Mouse (Mus musculus): ENCODE measurements around the gene Usp19. TPM values are rescaled to one million over a fixed set of nuclear protein-coding genes. Genes with fewer than 3 reads are reported as not detected.
A peak's percentile ranks its signal among the peaks of the same experiment; 100 is the strongest.

Usp19 gene
- 70.6 and 197 TPM in 2 replicates for total RNA-seq (2014; fragmentation: Nextera tagmentation)
- 41.3 and 44.7 TPM in 2 replicates for total RNA-seq (2017)
- polyA plus RNA-seq (2012): 87.7 and 102 TPM in 2 replicates

DNA sequence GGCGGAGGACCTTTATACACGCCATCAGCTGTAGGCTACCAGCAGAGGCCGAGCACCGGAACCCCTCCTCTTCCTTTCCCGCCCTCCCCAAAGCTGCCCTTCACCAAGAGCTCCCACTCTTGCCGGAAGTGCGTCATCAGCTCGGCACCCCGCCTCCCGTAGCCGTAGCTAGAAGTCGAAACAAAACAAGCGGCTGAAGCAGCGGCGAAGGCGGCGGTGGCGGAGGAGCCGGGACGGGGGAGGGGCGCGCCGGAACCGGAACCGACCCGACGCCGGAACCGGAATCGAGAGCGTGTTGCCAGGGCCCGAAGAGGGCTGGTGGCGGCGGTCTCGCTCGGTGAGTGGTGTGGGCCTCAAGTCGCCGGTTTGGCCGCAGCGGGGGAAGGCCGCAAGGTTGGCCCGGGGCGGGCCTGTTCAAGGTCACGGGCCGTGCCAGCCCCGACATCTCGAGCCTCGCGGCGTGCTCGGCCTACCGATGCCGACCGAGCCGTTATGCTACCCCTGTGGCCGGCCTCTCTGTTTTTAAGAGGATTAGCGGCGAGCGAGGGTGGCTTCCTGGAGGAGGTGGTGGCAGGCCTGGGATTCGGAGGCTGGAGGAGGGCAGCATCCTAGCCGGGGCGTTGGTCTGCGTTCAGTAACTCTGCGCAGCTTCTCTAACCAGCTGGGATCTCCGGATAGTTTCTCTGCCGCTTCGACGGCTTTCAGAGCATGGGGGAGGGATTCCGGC lies at the start of gene Usp19:
Usp19 (plus strand) TSS at position 44 of the 727 bp plus-strand sequence.
- Histone ChIP-seq H3K9me3 (replicated peaks) (no peaks in the 10 kb centered on the region), H3K4me1 (ENCODE audit: insufficient read depth, low read depth, low read length) (peaks cover 46% of the 10 kb centered on the region), H3K36me3 (replicated peaks) (peaks cover 39% of the 10 kb centered on the region), H3K4me3 (ENCODE audit: low read depth, low read length) (peak within 1 kb of the TSS; percentile 91), H3K27me3 (ENCODE audit: insufficient read depth, low read length) (peaks cover 24% of the 10 kb centered on the region)
- DNase-seq (ENCODE audit: low spot score) (peak; percentile 98), ATAC-seq (ENCODE audit: extremely low read depth, insufficient number of reproducible peaks, low FRiP score, poor library complexity, severe bottlenecking) (peak; percentile 92)
- TF ChIP-seq GATA1 (IDR thresholded peaks at IDR 0.05; ENCODE audit: borderline replicate concordance, low read length) (no peak), POLR2AphosphoS5 (IDR thresholded peaks at IDR 0.05; ENCODE audit: insufficient replicate concordance, low read depth, low read length) (no peak), TAL1 (conservative IDR thresholded peaks at IDR 0.05; ENCODE audit: low read depth, low read length) (no peak), CTCF (IDR thresholded peaks at IDR 0.05; ENCODE audit: low read depth, low read length) (no peak), GATA2 (IDR thresholded peaks at IDR 0.05; ENCODE audit: borderline replicate concordance, low read depth, low read length) (no peak)

DNA sequence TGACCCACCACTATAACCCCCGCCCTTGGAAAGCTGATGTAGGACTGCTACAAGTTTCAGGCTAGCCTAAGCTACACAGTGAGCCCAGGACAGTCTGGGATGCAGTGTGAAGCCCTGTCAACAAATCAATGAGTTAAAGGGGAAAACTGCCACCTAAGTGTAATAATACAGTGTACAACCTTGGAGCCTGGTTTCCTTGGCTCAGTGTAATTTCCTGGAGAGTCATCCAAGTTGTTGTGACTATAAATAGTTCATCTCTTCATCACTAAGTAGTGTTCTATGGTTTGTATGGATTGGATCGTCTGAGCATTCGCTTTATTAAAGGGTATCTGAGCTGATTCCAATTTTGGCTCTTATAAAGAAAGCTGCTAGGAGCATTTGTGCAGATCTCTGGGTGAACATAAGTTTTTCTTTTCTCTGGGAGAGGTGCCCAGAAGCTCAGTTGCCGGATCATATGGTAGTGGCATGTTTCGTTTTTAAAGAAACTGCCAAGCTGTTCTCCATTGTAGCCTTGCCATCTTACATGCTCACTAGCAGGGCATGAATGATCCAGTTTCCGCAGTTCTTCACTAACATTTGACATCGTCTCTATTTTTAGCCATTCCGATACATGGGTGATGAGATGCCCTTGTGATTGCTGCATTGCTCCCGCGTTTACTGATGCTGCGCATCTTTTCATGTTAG lies 49.0 kb upstream of the Usp19 start:
- no peaks in the 10 kb centered on the region for H3K9me3 ChIP-seq (replicated peaks)
- no peak for ATAC-seq (ENCODE audit: extremely low read depth, insufficient number of reproducible peaks, low FRiP score, poor library complexity, severe bottlenecking)
- no peak for DNase-seq (ENCODE audit: low spot score)
- no peaks in the 10 kb centered on the region for H3K36me3 ChIP-seq (replicated peaks)
- H3K4me1 ChIP-seq (ENCODE audit: insufficient read depth, low read depth, low read length): peaks cover 11% of the 10 kb centered on the region
- TF ChIP-seq TAL1 (conservative IDR thresholded peaks at IDR 0.05; ENCODE audit: low read depth, low read length): no peak
- TF ChIP-seq GATA1 (IDR thresholded peaks at IDR 0.05; ENCODE audit: borderline replicate concordance, low read length): no peak
- no peak for TF ChIP-seq GATA2 (IDR thresholded peaks at IDR 0.05; ENCODE audit: borderline replicate concordance, low read depth, low read length)
- no peak for TF ChIP-seq POLR2AphosphoS5 (IDR thresholded peaks at IDR 0.05; ENCODE audit: insufficient replicate concordance, low read depth, low read length)
- TF ChIP-seq CTCF (IDR thresholded peaks at IDR 0.05; ENCODE audit: low read depth, low read length): no peak
- H3K4me3 ChIP-seq (ENCODE audit: low read depth, low read length): no peak overlapping the region
- peaks cover 7% of the 10 kb centered on the region; the same call in 1 of the 2 replicates for H3K27me3 ChIP-seq (ENCODE audit: insufficient read depth, low read length)

DNA sequence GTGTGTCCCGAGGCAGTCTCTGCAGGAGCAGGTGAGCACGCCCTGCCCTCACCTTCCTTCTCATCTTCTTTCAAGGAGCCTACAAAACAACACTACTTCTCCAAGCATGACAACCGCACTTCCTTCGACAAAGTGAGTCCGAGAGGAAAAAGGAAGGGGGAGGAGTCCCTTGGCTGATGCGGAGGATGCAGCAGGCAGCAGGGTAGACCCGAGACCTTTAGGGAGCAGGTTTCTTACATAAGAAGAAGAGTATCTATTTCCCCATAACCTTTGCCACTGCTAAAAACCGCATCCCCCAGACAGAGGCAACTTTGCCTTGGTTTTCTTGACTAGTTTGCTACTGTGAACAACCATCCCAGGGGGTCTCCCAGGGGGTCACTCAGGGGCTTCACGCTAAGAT lies 45.3 kb upstream of the Usp19 start:
- peaks cover 18% of the 10 kb centered on the region for H3K4me1 ChIP-seq (ENCODE audit: insufficient read depth, low read depth, low read length)
- TF ChIP-seq CTCF (IDR thresholded peaks at IDR 0.05; ENCODE audit: low read depth, low read length) (no peak), POLR2AphosphoS5 (IDR thresholded peaks at IDR 0.05; ENCODE audit: insufficient replicate concordance, low read depth, low read length) (no peak), GATA2 (IDR thresholded peaks at IDR 0.05; ENCODE audit: borderline replicate concordance, low read depth, low read length) (no peak), TAL1 (conservative IDR thresholded peaks at IDR 0.05; ENCODE audit: low read depth, low read length) (no peak), GATA1 (IDR thresholded peaks at IDR 0.05; ENCODE audit: borderline replicate concordance, low read length) (no peak)
- H3K4me3 ChIP-seq (ENCODE audit: low read depth, low read length): no peak overlapping the region
- H3K27me3 ChIP-seq (ENCODE audit: insufficient read depth, low read length): peaks cover 4% of the 10 kb centered on the region; the same call in 1 of the 2 replicates
- no peak for DNase-seq (ENCODE audit: low spot score)
- no peak for ATAC-seq (ENCODE audit: extremely low read depth, insufficient number of reproducible peaks, low FRiP score, poor library complexity, severe bottlenecking)
- H3K9me3 ChIP-seq (replicated peaks): no peaks in the 10 kb centered on the region
- H3K36me3 ChIP-seq (replicated peaks): peaks cover 28% of the 10 kb centered on the region

DNA sequence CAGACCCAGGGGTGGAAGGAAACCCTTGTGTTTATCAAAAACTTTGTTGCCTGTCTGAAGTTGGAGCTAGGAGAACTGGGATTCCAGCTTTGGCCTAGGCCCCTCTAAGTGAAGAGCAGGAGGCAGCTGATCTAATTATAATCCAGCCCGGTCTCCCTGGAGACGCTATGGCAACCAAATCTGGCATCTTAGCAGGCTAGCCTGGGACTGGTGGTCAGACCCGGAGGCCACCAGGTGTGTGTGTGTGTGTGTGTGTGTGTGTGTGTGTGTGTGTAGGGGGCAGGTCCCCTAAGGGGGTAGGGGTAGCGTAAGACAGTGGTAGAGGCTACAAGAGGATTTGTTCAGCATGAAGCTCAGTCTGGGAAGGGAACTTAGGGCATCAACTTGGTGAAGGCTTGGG lies 40.5 kb upstream of the Usp19 start:
- H3K36me3 ChIP-seq (replicated peaks): peaks cover 38% of the 10 kb centered on the region
- DNase-seq (ENCODE audit: low spot score) (no peak), ATAC-seq (ENCODE audit: extremely low read depth, insufficient number of reproducible peaks, low FRiP score, poor library complexity, severe bottlenecking) (no peak)
- peaks cover 48% of the 10 kb centered on the region for H3K4me1 ChIP-seq (ENCODE audit: insufficient read depth, low read depth, low read length)
- no peaks in the 10 kb centered on the region for H3K27me3 ChIP-seq (ENCODE audit: insufficient read depth, low read length)
- H3K9me3 ChIP-seq (replicated peaks): no peaks in the 10 kb centered on the region
- H3K4me3 ChIP-seq (ENCODE audit: low read depth, low read length): peak overlapping the region; percentile 76; the same call in 1 of the 2 replicates
- TF ChIP-seq TAL1 (conservative IDR thresholded peaks at IDR 0.05; ENCODE audit: low read depth, low read length) (no peak), POLR2AphosphoS5 (IDR thresholded peaks at IDR 0.05; ENCODE audit: insufficient replicate concordance, low read depth, low read length) (no peak), CTCF (IDR thresholded peaks at IDR 0.05; ENCODE audit: low read depth, low read length) (no peak), GATA2 (IDR thresholded peaks at IDR 0.05; ENCODE audit: borderline replicate concordance, low read depth, low read length) (no peak), GATA1 (IDR thresholded peaks at IDR 0.05; ENCODE audit: borderline replicate concordance, low read length) (no peak)

DNA sequence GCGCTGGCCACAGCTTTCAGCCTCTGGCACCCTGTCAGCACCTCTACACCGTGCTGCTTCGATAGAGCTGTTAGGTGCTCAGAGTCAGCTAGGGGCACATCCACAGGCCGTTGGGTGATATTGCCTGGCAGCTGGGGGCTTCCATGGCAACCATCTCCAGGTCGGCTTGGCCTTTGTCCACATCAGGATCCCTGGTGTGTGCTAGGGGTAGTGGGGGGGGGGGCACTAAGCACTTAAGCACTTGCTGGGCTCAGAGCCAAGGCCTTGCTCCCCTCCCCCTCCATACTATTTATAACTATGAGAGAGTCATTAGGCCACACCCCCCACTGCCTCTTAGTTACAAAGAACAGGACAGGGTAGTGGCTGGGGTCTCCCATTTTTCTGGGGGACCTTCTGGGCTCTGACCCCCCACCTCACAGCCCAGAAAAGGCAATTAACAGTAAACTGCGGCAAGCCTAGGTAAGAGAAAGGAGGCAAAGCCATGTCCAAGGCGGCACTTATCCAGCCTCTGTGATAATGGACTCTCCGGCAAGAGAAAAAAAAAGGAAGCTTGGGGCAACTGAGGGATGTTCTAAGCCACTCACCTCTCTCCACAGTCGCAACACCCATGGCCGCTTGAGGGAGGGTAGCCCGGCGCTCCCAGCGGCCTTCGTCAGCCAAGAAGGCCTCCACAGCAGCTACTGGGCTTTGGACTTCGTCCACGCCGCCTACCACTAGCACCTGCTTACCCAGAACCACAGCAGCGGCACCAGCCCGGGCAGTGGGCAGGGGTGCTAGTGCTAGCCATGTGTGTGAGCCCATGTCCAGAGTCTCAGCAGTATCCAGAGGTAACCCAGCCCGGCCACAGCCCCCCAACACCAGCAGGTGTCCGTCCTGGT lies 39.9 kb upstream of the Usp19 start:
- peaks cover 51% of the 10 kb centered on the region for H3K4me1 ChIP-seq (ENCODE audit: insufficient read depth, low read depth, low read length)
- ATAC-seq (ENCODE audit: extremely low read depth, insufficient number of reproducible peaks, low FRiP score, poor library complexity, severe bottlenecking) (no peak), DNase-seq (ENCODE audit: low spot score) (peak; percentile 52)
- TF ChIP-seq CTCF (IDR thresholded peaks at IDR 0.05; ENCODE audit: low read depth, low read length): no peak
- peaks cover 38% of the 10 kb centered on the region for H3K36me3 ChIP-seq (replicated peaks)
- peak overlapping the region; percentile 76 for H3K4me3 ChIP-seq (ENCODE audit: low read depth, low read length)
- no peaks in the 10 kb centered on the region for H3K9me3 ChIP-seq (replicated peaks)
- H3K27me3 ChIP-seq (ENCODE audit: insufficient read depth, low read length): no peaks in the 10 kb centered on the region

DNA sequence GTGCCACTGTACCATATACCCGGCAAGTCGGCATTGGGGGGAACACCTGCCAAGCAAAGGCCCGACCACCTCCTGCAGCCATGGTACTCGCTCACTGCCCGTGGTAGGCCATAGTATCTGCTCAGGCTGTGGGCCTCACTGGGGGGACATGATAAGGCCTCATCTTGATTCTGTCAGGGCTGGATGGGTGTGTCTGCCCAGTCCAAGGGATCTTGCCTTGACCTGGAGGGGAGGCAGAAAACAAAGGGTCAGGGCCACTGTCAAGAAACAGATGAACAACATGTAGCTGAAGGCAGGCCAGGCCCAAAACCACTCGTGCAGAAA lies 39.3 kb upstream of the Usp19 start:
- H3K27me3 ChIP-seq (ENCODE audit: insufficient read depth, low read length): no peaks in the 10 kb centered on the region
- DNase-seq (ENCODE audit: low spot score) (peak; percentile 62), ATAC-seq (ENCODE audit: extremely low read depth, insufficient number of reproducible peaks, low FRiP score, poor library complexity, severe bottlenecking) (peak; percentile 46; the same call in 1 of the 2 replicates)
- peaks cover 38% of the 10 kb centered on the region for H3K36me3 ChIP-seq (replicated peaks)
- peak overlapping the region; percentile 76 for H3K4me3 ChIP-seq (ENCODE audit: low read depth, low read length)
- 0 out of 2 replicates have a peak, but pooled peaks have one; percentile 27 for TF ChIP-seq TAL1 (conservative IDR thresholded peaks at IDR 0.05; ENCODE audit: low read depth, low read length)
- no peak for TF ChIP-seq POLR2AphosphoS5 (IDR thresholded peaks at IDR 0.05; ENCODE audit: insufficient replicate concordance, low read depth, low read length)
- TF ChIP-seq CTCF (IDR thresholded peaks at IDR 0.05; ENCODE audit: low read depth, low read length): no peak
- no peak for TF ChIP-seq GATA2 (IDR thresholded peaks at IDR 0.05; ENCODE audit: borderline replicate concordance, low read depth, low read length)
- TF ChIP-seq GATA1 (IDR thresholded peaks at IDR 0.05; ENCODE audit: borderline replicate concordance, low read length): no peak
- peaks cover 57% of the 10 kb centered on the region for H3K4me1 ChIP-seq (ENCODE audit: insufficient read depth, low read depth, low read length)
- no peaks in the 10 kb centered on the region for H3K9me3 ChIP-seq (replicated peaks)

Measured in G1E (cell line).